In the genomic region with DNA sequence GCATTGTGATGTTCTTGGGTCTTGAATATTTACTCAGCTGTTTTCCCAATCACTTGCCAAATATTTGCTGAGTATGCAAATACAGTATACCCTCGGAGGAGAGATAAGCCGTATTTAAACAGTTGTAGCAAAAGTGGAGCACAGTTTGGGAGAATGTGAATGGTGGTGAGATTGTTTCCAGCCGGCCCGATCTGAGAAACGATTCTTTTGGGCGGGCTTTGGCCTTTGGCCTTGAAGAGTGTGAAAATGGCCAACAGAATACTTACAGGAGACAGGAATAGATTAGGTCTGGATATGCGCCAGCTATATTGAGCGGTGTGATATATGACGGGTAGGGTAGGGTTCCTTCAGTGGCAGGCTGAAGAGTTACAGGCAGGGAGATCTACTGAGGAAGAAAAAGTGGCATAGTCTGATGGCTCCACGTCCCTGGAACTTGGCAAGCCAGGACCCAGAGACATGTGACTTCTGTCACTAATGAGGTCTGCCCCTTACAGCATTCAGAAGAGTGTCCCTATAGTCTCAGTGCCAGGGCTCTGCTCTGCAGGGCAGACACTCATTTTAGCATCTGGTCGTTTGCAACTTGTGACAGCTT, we compare ENCODE assay signal across 12 mouse cellular contexts.
DNase-seq lines count a peak whose midpoint lies in the region; ATAC-seq and TF ChIP-seq lines count a peak whose summit lies in the region.
"Had no signal": no experiment of that assay in that cellular context is flagged by ENCODE, and none has a peak within 500 bp of the region (broad histone marks: within the 10 kb centered on the region; RNA-seq: fewer than 3 reads in every experiment).

No protein-coding gene starts in this region.

- DNase-seq in kidney, postnatal 0 days (ENCODE audit: low spot score): peak; percentile 27
- DNase-seq in kidney, postnatal 14 days: no peak
- DNase-seq in hindbrain, embryonic 14.5 days (ENCODE audit: low spot score): peak; percentile 35
- DNase-seq in layer of hippocampus, adult 11-12 months (ENCODE audit: low spot score): no peak
- DNase-seq in adrenal gland, adult 18-20 months (ENCODE audit: low spot score in 2 of 2): no peak
- no peak for DNase-seq in thymus, postnatal 10 days (ENCODE audit: low spot score in 2 of 2)
- DNase-seq: kidney, adult 9 months; right cerebral cortex, postnatal 14 days; thymus, postnatal 4 days had no signal

- H3K4me3 ChIP-seq in kidney, postnatal 0 days (replicated peaks; ENCODE audit: low read depth, low read length): no peak overlapping the region
- no peak overlapping the region for H3K4me3 ChIP-seq in heart, embryonic 13.5 days
- no peak overlapping the region for H3K4me3 ChIP-seq in hindbrain, embryonic 14.5 days (replicated peaks; ENCODE audit: low read length)
- no peak overlapping the region for H3K4me3 ChIP-seq in midbrain, embryonic 13.5 days (replicated peaks)

- no peak for ATAC-seq in kidney, postnatal 0 days (replicated peaks; ENCODE audit: low FRiP score, low read depth)
- no peak for ATAC-seq in heart, embryonic 13.5 days (ENCODE audit: extremely low read depth, insufficient number of reproducible peaks, low FRiP score, low TSS enrichment)
- ATAC-seq in hindbrain, embryonic 14.5 days (ENCODE audit: low FRiP score): peak; percentile 84
- ATAC-seq in midbrain, embryonic 13.5 days: peak; percentile 69; the same call in 1 of the 2 replicates
- ATAC-seq: Patski had no signal

- H3K36me3 ChIP-seq in kidney, postnatal 0 days (ENCODE audit: insufficient read depth, low read length): no peaks in the 10 kb centered on the region
- no peaks in the 10 kb centered on the region for H3K36me3 ChIP-seq in heart, embryonic 13.5 days
- no peaks in the 10 kb centered on the region for H3K36me3 ChIP-seq in hindbrain, embryonic 14.5 days (replicated peaks; ENCODE audit: control insufficient read depth, insufficient read depth)
- no peaks in the 10 kb centered on the region for H3K36me3 ChIP-seq in midbrain, embryonic 13.5 days

- no peaks in the 10 kb centered on the region for H3K27me3 ChIP-seq in kidney, postnatal 0 days (ENCODE audit: insufficient read depth, low read length)
- H3K27me3 ChIP-seq in heart, embryonic 13.5 days (replicated peaks): no peaks in the 10 kb centered on the region
- H3K27me3 ChIP-seq in hindbrain, embryonic 14.5 days (ENCODE audit: control insufficient read depth, insufficient read depth, low read length): no peaks in the 10 kb centered on the region
- no peaks in the 10 kb centered on the region for H3K27me3 ChIP-seq in midbrain, embryonic 13.5 days
- H3K27me3 ChIP-seq: Patski had no signal

- H3K9me3 ChIP-seq in kidney, postnatal 0 days (replicated peaks; ENCODE audit: low read length): no peaks in the 10 kb centered on the region
- 0 out of 2 replicates have a peak, but pooled peaks cover 5% of the 10 kb centered on the region for H3K9me3 ChIP-seq in heart, embryonic 13.5 days
- H3K9me3 ChIP-seq in hindbrain, embryonic 14.5 days (ENCODE audit: control insufficient read depth, low read length): no peaks in the 10 kb centered on the region
- H3K9me3 ChIP-seq in midbrain, embryonic 13.5 days: no peaks in the 10 kb centered on the region

- 57% methylated on average over 11 of the region's 11 CpGs for WGBS in kidney, postnatal 0 days
- 40% methylated on average over 11 of the region's 11 CpGs for WGBS in heart, embryonic 13.5 days
- 61% methylated on average over 11 of the region's 11 CpGs for WGBS in hindbrain, embryonic 14.5 days
- WGBS in midbrain, embryonic 13.5 days: 80% methylated on average over 11 of the region's 11 CpGs

- no peak overlapping the region for H3K27ac ChIP-seq in kidney, postnatal 0 days
- peak overlapping the region; percentile 37; the same call in 1 of the 2 replicates for H3K27ac ChIP-seq in heart, embryonic 13.5 days (replicated peaks)
- H3K27ac ChIP-seq in hindbrain, embryonic 14.5 days: no peak overlapping the region
- no peak overlapping the region for H3K27ac ChIP-seq in midbrain, embryonic 13.5 days

- no peak overlapping the region for H3K4me2 ChIP-seq in kidney, postnatal 0 days (ENCODE audit: low read length)
- H3K4me2 ChIP-seq in heart, embryonic 13.5 days: no peak overlapping the region
- H3K4me2 ChIP-seq in hindbrain, embryonic 14.5 days (replicated peaks): no peak overlapping the region
- no peak overlapping the region for H3K4me2 ChIP-seq in midbrain, embryonic 13.5 days (replicated peaks)

- TF ChIP-seq CTCF in kidney, postnatal 0 days (IDR thresholded peaks at IDR 0.05; ENCODE audit: low read depth): no peak

- 0 out of 2 replicates have a peak, but pooled peaks cover 3% of the 10 kb centered on the region for H3K4me1 ChIP-seq in kidney, postnatal 0 days (replicated peaks; ENCODE audit: insufficient read depth, low read length)
- H3K4me1 ChIP-seq in heart, embryonic 13.5 days: peaks cover 10% of the 10 kb centered on the region
- peaks cover 19% of the 10 kb centered on the region for H3K4me1 ChIP-seq in hindbrain, embryonic 14.5 days (replicated peaks; ENCODE audit: control insufficient read depth, insufficient read depth, low read length)
- peaks cover 4% of the 10 kb centered on the region; the same call in 1 of the 2 replicates for H3K4me1 ChIP-seq in midbrain, embryonic 13.5 days (replicated peaks)

- no peak overlapping the region for H3K9ac ChIP-seq in kidney, postnatal 0 days (ENCODE audit: low read depth, low read length)
- no peak overlapping the region for H3K9ac ChIP-seq in heart, embryonic 13.5 days
- no peak overlapping the region for H3K9ac ChIP-seq in hindbrain, embryonic 14.5 days
- H3K9ac ChIP-seq in midbrain, embryonic 13.5 days (replicated peaks): no peak overlapping the region

Comparison
In these comparisons a context has a peak if more than half of its experiments do, and no peak if none do; other contexts are left out.
1. DNase-seq: peak in kidney, postnatal 0 days (single experiment) and hindbrain, embryonic 14.5 days (single experiment); none in kidney, postnatal 14 days (single experiment), layer of hippocampus, adult 11-12 months (single experiment), adrenal gland, adult 18-20 months (0 of 2) and thymus, postnatal 10 days (0 of 2).
2. ATAC-seq: peak in hindbrain, embryonic 14.5 days (single experiment) and midbrain, embryonic 13.5 days (single experiment); none in kidney, postnatal 0 days (single experiment) and heart, embryonic 13.5 days (single experiment).